Mouse (Mus musculus): Measurements from ENCODE around the gene Ankle1.
A peak's percentile ranks its signal among the peaks of the same experiment; 100 is the strongest.

The Ankle1 gene

GRCm38 (mm10) chr8:71405401-71406098 is at the start of gene Ankle1:
Gene Ankle1, plus strand, starts transcription at chr8:71406010.
- DNase-seq (ENCODE audit: low spot score), result peak; percentile 98

- no peak for DNase-seq (ENCODE audit: low spot score)
These were observed 47.8 kb upstream of the Ankle1 start for GRCm38 (mm10) chr8:71358026-71358425.

GRCm38 (mm10) chr8:71366771-71367528 is 38.9 kb upstream of the Ankle1 start, which contains the start of gene Use1:
Gene Use1, plus strand, starts transcription at chr8:71366848.
- peak; percentile 95 for DNase-seq (ENCODE audit: low spot score)

- DNase-seq (ENCODE audit: low spot score), result peak; percentile 57
These were observed 38.2 kb upstream of the Ankle1 start for GRCm38 (mm10) chr8:71367529-71368176.

- peak; percentile 72 for DNase-seq (ENCODE audit: low spot score)
These were observed 37.4 kb upstream of the Ankle1 start for GRCm38 (mm10) chr8:71368366-71368765.

- no peak for DNase-seq (ENCODE audit: low spot score)
These were observed 36.6 kb upstream of the Ankle1 start for GRCm38 (mm10) chr8:71369040-71369718.

- peak; percentile 29 for DNase-seq (ENCODE audit: low spot score)
These were observed 35.0 kb upstream of the Ankle1 start for GRCm38 (mm10) chr8:71370711-71371235.

- peak; percentile 98 for DNase-seq (ENCODE audit: low spot score)
These were observed 34.5 kb upstream of the Ankle1 start, which contains the start of gene Ocel1 for GRCm38 (mm10) chr8:71371236-71371848. Gene Ocel1, plus strand, starts transcription at chr8:71371298.

- no peak for DNase-seq (ENCODE audit: low spot score)
These were observed 33.4 kb upstream of the Ankle1 start for GRCm38 (mm10) chr8:71372427-71372826.

- no peak for DNase-seq (ENCODE audit: low spot score)
These were observed 32.8 kb upstream of the Ankle1 start for GRCm38 (mm10) chr8:71373000-71373399.

- DNase-seq (ENCODE audit: low spot score), result no peak
These were observed 31.1 kb upstream of the Ankle1 start for GRCm38 (mm10) chr8:71374616-71375206.

GRCm38 (mm10) chr8:71375581-71376422 is 30.0 kb upstream of the Ankle1 start:
- no peak for DNase-seq (ENCODE audit: low spot score)

GRCm38 (mm10) chr8:71376423-71377030 is 29.3 kb upstream of the Ankle1 start:
- DNase-seq (ENCODE audit: low spot score), result no peak

GRCm38 (mm10) chr8:71379008-71379407 is 26.8 kb upstream of the Ankle1 start:
- no peak for DNase-seq (ENCODE audit: low spot score)

- no peak for DNase-seq (ENCODE audit: low spot score)
These were observed 26.2 kb upstream of the Ankle1 start for GRCm38 (mm10) chr8:71379512-71380075.

GRCm38 (mm10) chr8:71380178-71381171 is 25.3 kb upstream of the Ankle1 start:
- DNase-seq (ENCODE audit: low spot score), result no peak

- DNase-seq (ENCODE audit: low spot score), result no peak
These were observed 24.3 kb upstream of the Ankle1 start, which contains the start of gene Nr2f6 for GRCm38 (mm10) chr8:71381421-71381970. Gene Nr2f6, minus strand, starts transcription at chr8:71381960.

Measured in MN1 (cell line).